19 mouse cellular contexts compared by ENCODE assay signal in genomic region chr3:11456855-11457254, GRCm38 (mm10).
DNase-seq lines count a peak whose midpoint lies in the region; ATAC-seq lines count a peak whose summit lies in the region.
"Had no signal": no experiment of that assay in that cellular context is flagged by ENCODE, and none has a peak within 500 bp of the region (broad histone marks: within the 10 kb centered on the region; RNA-seq: fewer than 3 reads in every experiment).

No protein-coding gene starts in this region.

- no peaks in the 10 kb centered on the region for H3K27me3 ChIP-seq in embryonic facial prominence, embryonic 14.5 days (replicated peaks; ENCODE audit: control insufficient read depth, insufficient read depth, low read length)
- H3K27me3 ChIP-seq in embryonic facial prominence, embryonic 10.5 days (replicated peaks; ENCODE audit: low read depth, poor library complexity, severe bottlenecking), result no peaks in the 10 kb centered on the region
- no peaks in the 10 kb centered on the region for H3K27me3 ChIP-seq in forebrain, embryonic 15.5 days
- H3K27me3 ChIP-seq: embryonic facial prominence, embryonic 13.5 days; forebrain, embryonic 13.5 days had no signal

- ATAC-seq in embryonic facial prominence, embryonic 14.5 days (ENCODE audit: low read depth), result no peak
- ATAC-seq in granulocyte monocyte progenitor cell, adult 5-6 weeks (replicated peaks; ENCODE audit: poor library complexity, severe bottlenecking), result peak; percentile 48
- peak; percentile 68 for ATAC-seq in megakaryocyte progenitor cell, adult 5-6 weeks (replicated peaks; ENCODE audit: poor library complexity)
- no peak for ATAC-seq in forebrain, embryonic 15.5 days (replicated peaks)
- ATAC-seq: forebrain, embryonic 13.5 days; forebrain, embryonic 16.5 days had no signal

- no peaks in the 10 kb centered on the region for H3K4me1 ChIP-seq in embryonic facial prominence, embryonic 14.5 days (ENCODE audit: control insufficient read depth, insufficient read depth, low read length)
- no peaks in the 10 kb centered on the region for H3K4me1 ChIP-seq in embryonic facial prominence, embryonic 10.5 days
- H3K4me1 ChIP-seq in forebrain, embryonic 15.5 days, result no peaks in the 10 kb centered on the region
- H3K4me1 ChIP-seq: embryonic facial prominence, embryonic 13.5 days; forebrain, embryonic 13.5 days had no signal

- H3K4me3 ChIP-seq in embryonic facial prominence, embryonic 14.5 days (ENCODE audit: low read depth, low read length), result no peak overlapping the region
- H3K4me3 ChIP-seq in embryonic facial prominence, embryonic 10.5 days, result no peak overlapping the region
- H3K4me3 ChIP-seq in forebrain, embryonic 15.5 days, result no peak overlapping the region
- H3K4me3 ChIP-seq: embryonic facial prominence, embryonic 13.5 days; forebrain, embryonic 13.5 days had no signal

- no peak overlapping the region for H3K9ac ChIP-seq in embryonic facial prominence, embryonic 14.5 days (ENCODE audit: low read depth, low read length)
- H3K9ac ChIP-seq in forebrain, embryonic 15.5 days (replicated peaks), result no peak overlapping the region
- H3K9ac ChIP-seq: embryonic facial prominence, embryonic 13.5 days; forebrain, embryonic 13.5 days had no signal

- no peak overlapping the region for H3K4me2 ChIP-seq in embryonic facial prominence, embryonic 14.5 days (ENCODE audit: low read depth, low read length)
- no peak overlapping the region for H3K4me2 ChIP-seq in forebrain, embryonic 15.5 days (replicated peaks)
- H3K4me2 ChIP-seq: embryonic facial prominence, embryonic 13.5 days; forebrain, embryonic 13.5 days had no signal

- H3K27ac ChIP-seq in embryonic facial prominence, embryonic 14.5 days (replicated peaks; ENCODE audit: low read depth, low read length), result no peak overlapping the region
- H3K27ac ChIP-seq in embryonic facial prominence, embryonic 10.5 days (replicated peaks), result no peak overlapping the region
- H3K27ac ChIP-seq in forebrain, embryonic 15.5 days (replicated peaks), result no peak overlapping the region
- H3K27ac ChIP-seq: embryonic facial prominence, embryonic 13.5 days; forebrain, embryonic 13.5 days had no signal

- 69% methylated on average over 2 of the region's 2 CpGs for whole genome bisulfite sequencing in embryonic facial prominence, embryonic 14.5 days
- WGBS in embryonic facial prominence, embryonic 10.5 days, result 84% methylated on average over 2 of the region's 2 CpGs
- 82% methylated on average over 2 of the region's 2 CpGs for WGBS in forebrain, embryonic 15.5 days

- DNase-seq in embryonic facial prominence, embryonic 14.5 days (ENCODE audit: low spot score), result peak; percentile 2
- no peak for DNase-seq in embryonic facial prominence, embryonic 10.5 days (ENCODE audit: low spot score)
- peak; percentile 2 for DNase-seq in 416B (ENCODE audit: low read depth)
- no peak for DNase-seq in retina, postnatal 1 day
- DNase-seq: adrenal gland, adult 2 months; adrenal gland, postnatal 10 days; adrenal gland, postnatal 25 days; cerebellum, adult 11 months; cerebellum, adult 18-20 months; cerebellum, adult 8-10 months; cerebellum, adult 9-11 months; cerebellum, postnatal 14 days; cerebellum, postnatal 36 days had no signal

- no peaks in the 10 kb centered on the region for H3K36me3 ChIP-seq in embryonic facial prominence, embryonic 14.5 days (ENCODE audit: control insufficient read depth, insufficient read depth, low read length)
- H3K36me3 ChIP-seq in embryonic facial prominence, embryonic 10.5 days (replicated peaks), result no peaks in the 10 kb centered on the region
- no peaks in the 10 kb centered on the region for H3K36me3 ChIP-seq in forebrain, embryonic 15.5 days
- H3K36me3 ChIP-seq: embryonic facial prominence, embryonic 13.5 days had no signal

- no peaks in the 10 kb centered on the region for H3K9me3 ChIP-seq in embryonic facial prominence, embryonic 14.5 days (ENCODE audit: control insufficient read depth, low read length)
- H3K9me3 ChIP-seq in embryonic facial prominence, embryonic 10.5 days, result no peaks in the 10 kb centered on the region
- H3K9me3 ChIP-seq in forebrain, embryonic 15.5 days, result no peaks in the 10 kb centered on the region
- H3K9me3 ChIP-seq: embryonic facial prominence, embryonic 13.5 days; forebrain, embryonic 13.5 days had no signal

Comparison
In these comparisons a context has a peak if more than half of its experiments do, and no peak if none do; other contexts are left out.
1. DNase-seq: peak in embryonic facial prominence, embryonic 14.5 days (single experiment) and 416B (single experiment); none in embryonic facial prominence, embryonic 10.5 days (single experiment) and retina, postnatal 1 day (single experiment).
2. ATAC-seq: peak in granulocyte monocyte progenitor cell, adult 5-6 weeks (single experiment) and megakaryocyte progenitor cell, adult 5-6 weeks (single experiment); none in embryonic facial prominence, embryonic 14.5 days (single experiment) and forebrain, embryonic 15.5 days (single experiment).